Mouse (Mus musculus): Measurements from ENCODE around the gene Sv2c.
"Not testable (repeated sequence)": the region's sequence is repeated elsewhere in the genome, so short reads cannot be mapped to it uniquely, and the experiment has no call there.

Sv2c gene

DNA sequence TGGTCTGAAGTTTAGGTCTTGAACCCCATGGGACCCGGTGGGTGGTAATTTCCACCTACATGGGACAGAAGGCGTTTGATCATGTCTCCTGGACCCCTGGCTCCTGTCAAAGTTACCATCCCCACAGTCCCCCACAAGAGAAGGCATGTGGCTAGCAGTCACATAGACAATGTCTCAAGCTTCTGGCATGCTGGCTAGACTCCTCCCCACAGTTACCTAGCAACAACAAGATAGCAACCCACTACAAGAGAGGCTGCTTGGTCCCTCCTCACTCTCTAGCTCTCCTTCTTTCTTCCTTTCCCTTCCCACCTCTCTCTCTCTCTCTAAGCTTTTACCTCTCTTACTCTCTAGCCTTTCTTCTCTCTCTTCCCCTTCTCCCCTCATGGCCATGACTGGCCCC is 164.3 kb downstream of the Sv2c start:
- not testable (repeated sequence) for DNase-seq (ENCODE audit: low spot score)

GRCm38 (mm10) chr13:95966791-95967190 is 165.6 kb downstream of the Sv2c start:
- no peak for DNase-seq (ENCODE audit: low spot score)

DNA sequence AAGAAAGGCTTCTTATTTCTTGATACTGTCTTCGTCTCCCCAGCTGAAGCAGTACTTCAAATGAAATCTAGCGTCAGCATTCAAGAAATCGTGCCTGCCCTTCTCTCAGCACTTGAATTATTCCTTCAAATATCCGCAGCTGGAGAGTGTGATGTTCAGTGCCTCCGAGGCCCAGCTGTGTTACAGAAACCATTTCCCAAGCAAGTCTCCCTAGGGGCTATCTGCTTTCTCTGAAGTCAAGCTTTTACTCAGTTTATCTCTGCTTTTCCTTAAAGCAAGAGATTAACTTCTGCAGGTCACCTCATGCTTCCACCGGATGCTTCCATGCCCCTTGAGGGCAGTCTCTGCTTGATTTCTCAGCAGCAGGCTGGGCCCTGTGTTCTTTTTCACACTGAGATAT is 166.8 kb downstream of the Sv2c start:
- DNase-seq (ENCODE audit: low spot score) = no peak

DNA sequence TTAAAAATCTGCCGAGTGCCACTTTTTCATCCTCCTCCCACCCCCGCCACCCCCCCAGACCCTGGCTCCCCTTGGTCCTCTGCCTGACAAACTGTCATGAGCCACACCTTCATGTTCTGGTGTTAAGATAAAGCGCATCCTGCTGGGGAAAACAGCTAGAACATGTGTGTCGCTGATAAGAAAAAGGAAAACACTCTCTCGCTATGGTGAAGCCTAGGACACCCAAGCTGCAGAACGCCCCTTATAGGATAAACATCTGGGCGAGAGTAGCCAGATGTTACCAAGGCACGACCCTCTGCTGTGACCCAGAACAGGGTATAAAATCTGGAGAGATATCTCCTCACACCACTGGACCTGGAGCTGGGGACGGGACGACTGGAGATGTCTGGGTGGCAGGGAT is 167.2 kb downstream of the Sv2c start:
- DNase-seq (ENCODE audit: low spot score) = no peak

GRCm38 (mm10) chr13:95964226-95964625 is 168.2 kb downstream of the Sv2c start:
- no peak for DNase-seq (ENCODE audit: low spot score)

- DNase-seq (ENCODE audit: low spot score) = no peak
Measured at GRCm38 (mm10) chr13:95963671-95964070, 168.7 kb downstream of the Sv2c start.

- no peak for DNase-seq (ENCODE audit: low spot score)
Measured at GRCm38 (mm10) chr13:95961905-95962304, 170.5 kb downstream of the Sv2c start.

DNA sequence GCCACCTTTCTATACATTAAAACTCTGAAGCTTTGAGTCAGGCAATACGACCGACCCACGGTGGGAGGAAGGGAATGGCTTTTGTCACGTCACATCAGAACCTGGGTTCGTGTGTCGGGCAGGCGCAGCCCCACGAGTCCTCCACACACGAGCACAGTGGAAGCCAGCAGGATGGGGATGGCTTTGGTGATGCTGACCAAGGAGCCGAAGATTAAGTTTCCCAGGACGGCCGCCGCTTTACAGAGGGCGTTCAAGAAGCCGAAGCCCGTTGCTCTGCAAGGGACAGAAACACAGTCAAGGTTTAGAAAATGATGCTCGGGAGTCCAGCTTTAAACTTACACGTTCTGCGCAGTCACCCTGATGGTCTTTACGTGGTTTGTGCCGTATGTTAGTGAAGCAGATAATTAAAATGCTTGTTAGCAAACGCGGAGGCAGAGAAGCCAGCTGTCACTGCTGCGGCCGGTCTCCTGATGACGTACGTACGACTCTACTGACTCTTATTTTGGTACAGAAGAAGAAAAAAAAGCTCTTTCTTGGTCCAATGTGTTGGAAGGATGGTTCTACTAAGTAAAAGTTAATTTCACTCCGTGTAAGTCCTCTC is 171.1 kb downstream of the Sv2c start:
- DNase-seq (ENCODE audit: low spot score) = peak; percentile 65

GRCm38 (mm10) chr13:95960477-95961185 is 171.7 kb downstream of the Sv2c start:
- DNase-seq (ENCODE audit: low spot score) = no peak

DNA sequence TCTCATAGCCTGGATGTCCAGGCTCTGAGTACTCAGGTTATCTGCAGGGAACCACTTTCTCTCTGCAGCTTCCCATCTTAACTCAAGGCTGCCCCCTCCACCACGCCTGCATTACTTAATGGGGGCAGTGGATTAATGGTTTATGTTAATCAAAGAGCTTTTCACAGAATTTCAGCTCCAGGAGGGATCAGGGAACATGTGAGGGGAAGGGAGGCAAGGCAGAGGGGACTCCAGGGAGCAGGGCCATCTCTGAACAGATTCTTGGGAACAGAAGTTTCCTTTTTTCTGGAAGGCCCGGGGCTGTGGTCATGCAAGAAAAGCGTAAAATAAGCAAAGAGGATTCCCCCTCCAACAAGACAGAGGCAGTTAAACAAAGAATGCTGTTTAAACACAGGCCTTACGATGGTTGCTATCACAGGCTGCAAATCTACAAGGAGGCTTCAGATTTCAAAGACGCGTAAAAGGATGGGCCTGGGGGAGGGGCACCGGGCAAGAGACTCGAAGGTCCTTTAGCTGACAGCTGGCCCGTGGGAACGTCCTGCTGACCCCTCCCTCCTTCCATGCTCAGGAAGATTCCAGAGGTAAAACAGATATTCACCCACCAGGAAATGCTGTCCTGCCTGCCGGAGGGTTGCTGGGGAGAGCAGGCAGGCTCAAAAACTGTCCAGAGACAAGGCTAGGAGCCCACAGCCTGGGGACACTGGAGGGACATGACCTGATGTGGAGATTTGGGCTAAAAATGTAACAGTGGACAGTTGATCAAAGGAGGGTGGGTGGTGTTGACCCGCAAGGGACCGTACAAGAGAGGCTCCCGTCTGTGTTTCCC is 172.5 kb downstream of the Sv2c start:
- DNase-seq (ENCODE audit: low spot score) = no peak

- DNase-seq (ENCODE audit: low spot score) = no peak
Measured at GRCm38 (mm10) chr13:95957134-95957533, 175.2 kb downstream of the Sv2c start.

DNA sequence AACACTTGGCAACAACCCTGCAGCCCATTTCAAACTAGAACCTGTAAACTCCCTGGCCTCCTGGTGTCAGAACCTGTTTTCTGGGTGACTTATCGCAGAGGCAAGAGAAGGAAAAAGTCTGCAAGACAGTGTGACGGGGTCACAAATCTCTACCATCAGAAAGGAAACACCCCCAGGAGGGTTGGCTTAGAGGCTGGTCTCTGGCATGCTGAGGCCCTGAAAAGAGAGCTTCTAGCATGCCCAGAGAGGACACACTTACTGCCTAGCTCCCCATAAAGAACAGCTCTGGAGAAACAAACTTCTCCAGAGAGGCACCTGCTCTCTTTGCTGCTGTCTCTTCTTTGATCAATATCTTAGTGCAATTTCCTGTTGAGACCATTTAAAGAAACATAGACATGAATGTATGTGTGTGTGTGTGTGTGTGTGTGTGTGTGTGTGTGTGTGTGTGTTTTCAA is 176.0 kb downstream of the Sv2c start:
- no peak for DNase-seq (ENCODE audit: low spot score)

DNA sequence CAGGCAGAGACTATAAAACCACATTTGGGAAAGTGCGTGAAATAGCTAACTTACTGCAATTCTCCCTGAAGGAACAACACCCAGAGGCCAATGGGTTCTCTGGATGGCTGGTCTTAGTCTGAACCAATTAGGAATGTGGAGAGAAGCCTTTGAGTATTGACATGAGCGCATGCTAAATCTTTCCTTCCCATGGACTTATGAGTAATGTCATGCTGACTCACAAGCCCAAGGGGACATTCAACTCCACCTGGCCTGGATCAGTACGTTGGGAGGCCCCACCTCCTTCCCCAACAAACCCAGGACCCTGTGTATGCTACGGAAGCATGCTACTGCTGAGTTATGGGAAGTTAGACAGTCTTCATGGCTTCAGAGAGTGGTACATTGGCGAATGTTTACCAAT is 177.2 kb downstream of the Sv2c start:
- no peak for DNase-seq (ENCODE audit: low spot score)

- no peak for DNase-seq (ENCODE audit: low spot score)
Measured at GRCm38 (mm10) chr13:95953636-95954035, 178.7 kb downstream of the Sv2c start.

DNA sequence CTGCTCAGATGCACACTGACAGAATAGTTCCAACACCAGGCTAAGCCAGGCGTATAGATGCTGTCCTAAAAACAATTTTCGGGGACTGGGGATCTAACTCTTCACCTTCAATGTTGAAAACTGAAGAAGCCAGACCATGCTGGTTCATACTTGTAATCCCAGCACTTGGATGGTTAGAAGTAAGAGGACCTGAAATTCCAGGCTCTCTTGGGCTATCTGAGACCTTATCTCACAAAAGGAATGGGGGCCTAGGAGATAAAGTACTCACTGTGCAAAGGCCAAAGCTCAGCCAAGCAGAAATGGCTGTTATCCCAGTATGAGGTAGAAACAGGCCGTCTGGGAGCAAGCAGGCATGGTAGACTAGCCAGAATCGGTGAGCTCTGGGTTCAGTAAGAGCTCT is 180.1 kb downstream of the Sv2c start:
- no peak for DNase-seq (ENCODE audit: low spot score)

DNA sequence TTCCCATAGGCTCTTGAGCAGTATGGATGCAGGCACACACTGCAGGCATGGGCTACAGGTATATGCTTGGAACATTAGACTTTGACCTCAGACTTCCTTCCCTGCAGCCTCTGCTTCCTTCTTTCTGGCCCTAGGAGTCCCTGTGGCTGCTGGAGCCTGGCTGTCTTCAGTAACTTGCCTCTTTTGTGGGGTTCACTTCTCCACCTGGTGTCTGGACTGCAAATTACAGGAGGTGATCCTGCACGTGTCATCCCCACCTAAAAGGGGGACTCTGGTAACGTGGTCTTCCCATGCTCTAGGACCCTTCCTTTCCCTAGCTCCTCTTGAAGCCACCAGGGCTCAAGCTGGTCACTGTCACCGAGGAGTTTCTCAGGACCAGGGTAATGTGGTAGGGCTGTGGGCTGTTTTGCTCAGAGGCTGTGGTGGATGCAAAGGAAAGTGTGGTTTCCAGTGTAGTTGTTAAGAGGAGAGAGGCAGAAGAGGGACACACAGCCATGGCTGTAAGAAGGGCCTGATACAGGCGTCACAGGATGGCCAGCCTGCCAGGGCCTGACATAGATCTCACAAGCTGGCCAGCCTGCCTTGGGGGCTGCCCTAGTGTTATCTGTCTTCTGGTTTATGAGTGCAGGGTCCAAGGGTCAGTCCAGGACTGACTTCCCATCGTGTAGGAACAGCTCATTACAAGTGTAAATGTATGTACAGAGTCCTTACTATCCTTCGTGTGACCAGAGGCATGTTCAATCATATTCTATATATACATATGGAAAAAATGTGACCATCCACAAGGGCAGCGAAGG is 181.1 kb downstream of the Sv2c start:
- DNase-seq (ENCODE audit: low spot score) = no peak

- DNase-seq (ENCODE audit: low spot score) = no peak
Measured at GRCm38 (mm10) chr13:95950434-95951091, 181.8 kb downstream of the Sv2c start.

DNA sequence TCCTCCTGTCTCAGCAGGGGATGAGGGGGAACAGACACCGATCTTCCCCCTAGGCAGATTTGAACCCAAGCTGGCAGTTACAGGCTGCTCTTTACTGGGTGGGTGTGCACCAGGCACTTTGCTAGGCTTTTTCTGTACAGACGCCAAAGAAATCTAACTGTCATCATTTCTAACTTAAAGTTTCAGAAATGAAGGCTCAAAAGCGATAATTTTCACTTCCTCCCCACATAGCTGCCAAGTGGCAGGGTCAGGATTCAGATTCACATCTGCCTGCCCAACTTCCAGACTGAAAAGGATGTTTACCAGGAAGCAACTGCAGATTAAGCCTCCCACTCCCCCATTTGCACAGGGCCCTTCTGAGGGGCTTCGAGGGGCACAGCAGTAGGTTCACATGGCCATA is 183.0 kb downstream of the Sv2c start:
- no peak for DNase-seq (ENCODE audit: low spot score)

DNA sequence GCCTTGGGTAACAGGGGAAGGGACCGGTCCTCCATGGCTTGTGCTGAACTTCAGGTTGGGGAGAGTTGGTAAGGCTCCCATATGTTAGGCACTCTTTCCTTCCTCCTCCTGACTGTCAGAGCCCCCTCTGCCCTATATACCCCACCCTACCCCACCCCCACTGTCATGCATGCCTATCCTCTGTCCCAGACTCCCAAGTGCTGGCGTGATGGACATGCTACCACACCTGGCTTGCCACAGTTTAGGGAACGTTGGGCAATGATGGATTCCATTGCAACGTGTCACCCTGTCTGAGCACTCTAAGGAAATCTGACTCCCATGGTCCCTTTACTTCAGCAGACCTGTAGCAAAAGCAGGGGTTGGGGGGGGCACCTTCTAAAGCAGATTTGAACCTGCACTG is 183.6 kb downstream of the Sv2c start:
- DNase-seq (ENCODE audit: low spot score) = no peak

DNA sequence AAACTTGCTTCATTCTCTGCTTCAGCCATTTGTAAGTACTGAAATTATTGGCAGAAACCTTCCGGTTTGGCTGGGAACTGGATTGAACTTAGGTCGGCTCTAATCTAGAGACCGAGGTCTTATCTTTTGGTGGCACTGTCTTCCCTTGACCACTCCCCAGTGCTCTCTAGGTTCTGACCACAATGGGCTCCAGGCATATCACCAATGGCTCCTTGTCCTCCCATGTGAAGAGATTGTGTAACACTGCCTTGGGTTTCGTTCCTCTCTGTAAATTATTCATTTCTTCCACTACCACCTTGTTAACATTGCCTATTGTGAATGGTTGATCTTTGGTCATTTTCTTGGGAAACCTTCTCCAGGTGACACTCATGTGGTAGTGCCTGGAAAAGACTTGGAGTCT is 184.0 kb downstream of the Sv2c start:
- DNase-seq (ENCODE audit: low spot score) = no peak

DNA sequence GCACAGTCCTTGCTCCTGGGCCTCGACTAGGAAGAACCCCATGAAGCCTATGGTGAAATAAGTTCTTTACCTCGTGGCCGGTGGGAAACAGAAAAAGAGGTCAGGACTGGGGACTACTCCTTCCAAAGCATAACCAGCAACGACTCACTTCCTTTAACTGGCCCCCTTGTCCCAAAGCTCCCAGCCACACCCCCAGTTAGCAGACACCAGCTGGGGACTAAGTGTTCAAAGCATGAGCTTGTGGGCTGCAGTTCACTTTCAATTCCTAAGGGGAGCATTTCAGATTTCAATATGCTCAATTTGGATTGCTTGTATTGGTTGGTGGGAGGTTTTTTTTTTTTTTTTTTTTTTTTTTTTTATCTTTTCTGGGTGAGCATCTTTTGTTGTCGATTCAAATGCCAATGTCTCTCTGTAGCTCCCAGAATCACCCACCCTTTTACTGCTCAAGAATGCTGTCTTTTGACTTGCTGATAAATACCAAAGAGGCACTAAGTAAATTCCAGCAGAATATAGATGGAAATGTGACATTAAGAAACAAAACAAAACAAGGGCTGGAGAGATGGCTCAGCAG is 186.4 kb downstream of the Sv2c start:
- DNase-seq (ENCODE audit: low spot score) = no peak

Data from layer of hippocampus, adult 11-12 months (tissue).